Mouse (Mus musculus) T-helper 17 cell (primary cell): ENCODE measurements at regions not wholly inside any gene's neighbourhood (a gene's known extent, or its start where the extent isn't known, plus 50 kb on each side); places are given as distances from the start of the nearest gene placed in this dataset.
"Not testable (repeated sequence)": the region's sequence is repeated elsewhere in the genome, so short reads cannot be mapped to it uniquely, and the experiment has no call there.

Experiments
- in situ Hi-C, 2 experiments: fragments of 300-600 bp; cut with MboI, MseI; formaldehyde crosslinking; loops; 1 replicate in 1 of 2; 2 replicates in 1 of 2; pipeline ENCODE4 v1.15.1; 2025; ENCODE audit warnings: high pct_unique_total_duplicates in 2 of 2

GRCm38 (mm10) chr2:63580489-63581139, 396.5 kb upstream of the Kcnh7 start:
- in situ Hi-C loops: no loop called here

- in situ Hi-C loops: no loop called here
Observed at GRCm38 (mm10) chr2:63575172-63575571, 391.1 kb upstream of the Kcnh7 start.

GRCm38 (mm10) chr2:63574008-63574703, 390.1 kb upstream of the Kcnh7 start:
- in situ Hi-C loops: no loop called here

- in situ Hi-C loops: no loop called here
Observed at GRCm38 (mm10) chr2:63573015-63573807, 389.1 kb upstream of the Kcnh7 start.

GRCm38 (mm10) chr2:63556858-63557419, 372.9 kb upstream of the Kcnh7 start:
- in situ Hi-C loops: no loop called here

- in situ Hi-C loops: not testable (repeated sequence)
Observed at GRCm38 (mm10) chr2:63541836-63542235, 357.7 kb upstream of the Kcnh7 start.

GRCm38 (mm10) chr2:63518534-63518933, 334.4 kb upstream of the Kcnh7 start:
- in situ Hi-C loops: loop anchor here in 1 of 2 experiments (25.0 kb wide), 1 partner anchor 1344 kb away; no protein-coding TSS in a partner anchor

GRCm38 (mm10) chr2:63513554-63514226, 329.6 kb upstream of the Kcnh7 start:
- in situ Hi-C loops: loop anchor here in 1 of 2 experiments (25.0 kb wide), 1 partner anchor 1349 kb away; no protein-coding TSS in a partner anchor

- in situ Hi-C loops: loop anchor here (10.0 to 25.0 kb wide), 2 partner anchors 1351 to 1358 kb away; no protein-coding TSS in a partner anchor
Observed at GRCm38 (mm10) chr2:63503939-63504338, 319.9 kb upstream of the Kcnh7 start.

GRCm38 (mm10) chr2:63476411-63476810, 292.3 kb upstream of the Kcnh7 start:
- in situ Hi-C loops: no loop called here

- in situ Hi-C loops: no loop called here
Observed at GRCm38 (mm10) chr2:63475255-63475654, 291.2 kb upstream of the Kcnh7 start.

- in situ Hi-C loops: no loop called here
Observed at GRCm38 (mm10) chr2:63473699-63474098, 289.6 kb upstream of the Kcnh7 start.

GRCm38 (mm10) chr2:63472248-63472647, 288.2 kb upstream of the Kcnh7 start:
- in situ Hi-C loops: no loop called here

- in situ Hi-C loops: no loop called here
Observed at GRCm38 (mm10) chr2:63459112-63459511, 275.0 kb upstream of the Kcnh7 start.

GRCm38 (mm10) chr2:63454263-63455011, 270.4 kb upstream of the Kcnh7 start:
- in situ Hi-C loops: no loop called here

- in situ Hi-C loops: no loop called here
Observed at GRCm38 (mm10) chr2:63452891-63453290, 268.8 kb upstream of the Kcnh7 start.

- in situ Hi-C loops: no loop called here
Observed at GRCm38 (mm10) chr2:63452164-63452563, 268.1 kb upstream of the Kcnh7 start.

- in situ Hi-C loops: no loop called here
Observed at GRCm38 (mm10) chr2:63434327-63434726, 250.2 kb upstream of the Kcnh7 start.

- in situ Hi-C loops: no loop called here
Observed at GRCm38 (mm10) chr2:63405405-63405804, 221.3 kb upstream of the Kcnh7 start.
